Mouse (Mus musculus) G1E (cell line): ENCODE data around the gene Mrpl2. TPM values are rescaled to one million over a fixed set of nuclear protein-coding genes. Genes with fewer than 3 reads are reported as not detected.

Experiments used
- ATAC-seq: 2 replicates; pipeline ENCODE4 v1.8.0; 2016; ENCODE audit warnings: mild to moderate bottlenecking; ENCODE audit not compliant: insufficient number of reproducible peaks, poor library complexity, low FRiP score, severe bottlenecking; ENCODE audit errors: extremely low read depth
- DNase-seq: peaks from one replicate; pipeline ENCODE4 v3.0.0; 2012; ENCODE audit warnings: low spot score
- H3K27me3 ChIP-seq: 2 replicates; pipeline ENCODE4 v1.6.1; 2012; ENCODE audit warnings: mild to moderate bottlenecking, low read length, inconsistent platforms; ENCODE audit not compliant: insufficient read depth
- H3K36me3 ChIP-seq: replicated peaks from 2 replicates; pipeline ENCODE3; 2012; ENCODE audit warnings: mild to moderate bottlenecking, inconsistent platforms
- H3K4me1 ChIP-seq: 2 replicates; pipeline ENCODE4 v1.6.1; 2012; ENCODE audit warnings: low read depth, low read length, inconsistent platforms, mixed read lengths; ENCODE audit not compliant: insufficient read depth
- H3K4me3 ChIP-seq: 2 replicates; pipeline ENCODE4 v1.5.1; 2012; ENCODE audit warnings: low read depth, mild to moderate bottlenecking, inconsistent platforms, low read length, moderate library complexity, mixed read lengths
- H3K9me3 ChIP-seq: replicated peaks from 2 replicates; pipeline ENCODE4 v1.6.1; 2012; ENCODE audit warnings: inconsistent platforms
- CTCF ChIP-seq: IDR thresholded peaks from 2 replicates; pipeline ENCODE4 v1.5.1; 2012; ENCODE audit warnings: low read depth, low read length, inconsistent platforms, mixed read lengths
- GATA1 ChIP-seq: IDR thresholded peaks from 2 replicates; pipeline ENCODE4 v1.6.1; 2012; ENCODE audit warnings: borderline replicate concordance, low read length, inconsistent platforms, mixed read lengths
- GATA2 ChIP-seq: IDR thresholded peaks from 2 replicates; pipeline ENCODE4 v1.6.1; 2012; ENCODE audit warnings: low read depth, low read length, inconsistent platforms, borderline replicate concordance
- POLR2AphosphoS5 ChIP-seq: IDR thresholded peaks from 2 replicates; pipeline ENCODE4 v1.6.1; 2012; ENCODE audit warnings: low read depth, low read length, inconsistent platforms; ENCODE audit not compliant: insufficient replicate concordance
- TAL1 ChIP-seq: conservative IDR thresholded peaks from 2 replicates; pipeline ENCODE4 v1.6.1; 2012; ENCODE audit warnings: low read depth, low read length, inconsistent platforms, mixed read lengths
- polyA plus RNA-seq: library from polyadenylated mRNA; stranded (reverse); fragments of >175 nt; gene quantifications from 2 replicates; pipeline ENCODE4 v1.2.3, GENCODE M21; 2012
- total RNA-seq, 2 experiments: library from RNA; stranded (forward) in 1 of 2; stranded (reverse) in 1 of 2; fragments of 200-1000 nt in 1 of 2; fragments of >200 nt in 1 of 2; fragmentation: Nextera tagmentation in 1 of 2; gene quantifications; 2 replicates each; pipeline ENCODE4 v1.2.3; 2014 to 2017

The Mrpl2 gene
- total and polyA plus RNA-seq, 3 experiments, result 44.7 to 853 (median 76.3) TPM

- H3K4me1 ChIP-seq, result no peaks in the 10 kb centered on the region
- H3K36me3 ChIP-seq, result no peaks in the 10 kb centered on the region
- H3K27me3 ChIP-seq, result peaks cover 28% of the 10 kb centered on the region
Measured at GRCm38 (mm10) chr17:46613229-46613628, 32.8 kb upstream of the Mrpl2 start.

GRCm38 (mm10) chr17:46617799-46618198, 28.2 kb upstream of the Mrpl2 start:
- H3K4me3 ChIP-seq, result no peak overlapping the region
- H3K27me3 ChIP-seq, result peaks cover 37% of the 10 kb centered on the region
- H3K36me3 ChIP-seq, result no peaks in the 10 kb centered on the region
- no peaks in the 10 kb centered on the region for H3K4me1 ChIP-seq
- DNase-seq, result no peak
- H3K9me3 ChIP-seq, result no peaks in the 10 kb centered on the region
- no peak for ATAC-seq
- TF ChIP-seq TAL1 (no peak), POLR2AphosphoS5 (no peak), GATA1 (no peak), CTCF (no peak), GATA2 (no peak)

More at GRCm38 (mm10) chr17:46613229-46613628, 32.8 kb upstream of the Mrpl2 start:
- Histone ChIP-seq H3K4me3 (no peak overlapping the region), H3K9me3 (no peaks in the 10 kb centered on the region)
- no peak for TF ChIP-seq TAL1
- no peak for TF ChIP-seq GATA1
- no peak for TF ChIP-seq POLR2AphosphoS5
- no peak for TF ChIP-seq CTCF
- no peak for TF ChIP-seq GATA2
- ATAC-seq (no peak), DNase-seq (no peak)

- no peaks in the 10 kb centered on the region for H3K9me3 ChIP-seq
Measured at GRCm38 (mm10) chr17:46618394-46618768, 27.6 kb upstream of the Mrpl2 start.

DNA sequence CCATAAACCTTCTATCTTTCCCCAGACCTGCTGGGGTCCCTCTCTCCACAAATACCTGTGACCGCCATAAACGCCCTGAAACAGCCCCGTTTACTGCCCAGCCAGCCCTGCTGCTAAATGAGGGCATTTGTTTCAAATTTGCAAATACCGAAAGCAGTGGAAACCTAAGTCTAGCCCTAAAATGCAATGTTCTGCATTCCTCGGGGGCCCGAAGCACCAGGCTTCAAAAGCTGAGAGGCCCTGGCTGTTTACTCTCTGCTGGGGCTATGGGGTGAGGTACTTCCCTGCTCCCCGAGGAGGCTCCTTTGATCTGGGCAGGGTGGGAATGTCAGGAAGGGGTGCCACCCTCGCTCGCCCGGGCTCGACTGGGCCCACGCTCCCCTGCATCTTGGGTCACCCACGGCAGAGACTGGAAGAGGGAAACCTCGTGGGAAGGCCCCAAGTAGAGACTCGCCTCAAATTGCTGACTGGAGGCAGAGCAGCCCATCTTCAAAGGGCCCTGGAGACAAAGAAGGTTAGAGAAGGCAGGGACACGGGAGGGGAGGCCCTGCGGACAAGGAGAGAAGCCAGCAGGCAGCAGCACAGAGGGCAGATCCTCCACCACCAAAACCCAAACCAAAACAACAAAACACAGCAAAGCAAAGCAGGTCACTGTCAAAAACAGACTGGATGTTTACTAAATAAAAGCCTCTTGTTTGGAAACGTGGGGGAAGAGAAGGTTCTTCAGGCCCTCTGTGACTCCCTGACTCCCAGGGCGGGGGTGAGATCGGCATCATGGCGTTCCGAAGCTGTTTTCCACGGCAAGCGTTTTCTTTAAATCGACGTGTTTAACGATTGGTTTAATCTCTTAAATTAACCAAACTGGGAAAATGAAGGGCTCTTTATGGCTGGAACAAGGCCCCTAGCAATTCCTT, 27.0 kb upstream of the Mrpl2 start:
- H3K4me3 ChIP-seq, result no peak overlapping the region
- no peak for DNase-seq
- H3K27me3 ChIP-seq, result peaks cover 35% of the 10 kb centered on the region
- TF ChIP-seq GATA1 (no peak), POLR2AphosphoS5 (no peak), GATA2 (no peak), TAL1 (no peak), CTCF (no peak)
- no peaks in the 10 kb centered on the region for H3K9me3 ChIP-seq
- H3K4me1 ChIP-seq, result no peaks in the 10 kb centered on the region
- no peaks in the 10 kb centered on the region for H3K36me3 ChIP-seq
- no peak for ATAC-seq

More at GRCm38 (mm10) chr17:46618394-46618768, 27.6 kb upstream of the Mrpl2 start:
- no peaks in the 10 kb centered on the region for H3K36me3 ChIP-seq
- DNase-seq, result no peak
- ATAC-seq, result no peak
- H3K4me3 ChIP-seq, result no peak overlapping the region
- H3K4me1 ChIP-seq, result no peaks in the 10 kb centered on the region
- TF ChIP-seq GATA1, result no peak
- TF ChIP-seq GATA2, result no peak
- H3K27me3 ChIP-seq, result peaks cover 40% of the 10 kb centered on the region

- no peaks in the 10 kb centered on the region for H3K36me3 ChIP-seq
- DNase-seq (no peak), ATAC-seq (no peak)
- H3K9me3 ChIP-seq, result no peaks in the 10 kb centered on the region
- peaks cover 38% of the 10 kb centered on the region for H3K27me3 ChIP-seq
- TF ChIP-seq POLR2AphosphoS5, result no peak
- TF ChIP-seq GATA2, result no peak
- TF ChIP-seq GATA1, result no peak
- no peaks in the 10 kb centered on the region for H3K4me1 ChIP-seq
- H3K4me3 ChIP-seq, result no peak overlapping the region
Measured at GRCm38 (mm10) chr17:46619683-46620357, 26.2 kb upstream of the Mrpl2 start.

- DNase-seq (no peak), ATAC-seq (no peak)
- H3K4me3 ChIP-seq, result no peak overlapping the region
- no peaks in the 10 kb centered on the region for H3K4me1 ChIP-seq
- TF ChIP-seq GATA2 (no peak), POLR2AphosphoS5 (no peak), GATA1 (no peak), CTCF (no peak), TAL1 (no peak)
- no peaks in the 10 kb centered on the region for H3K9me3 ChIP-seq
- H3K27me3 ChIP-seq, result peaks cover 35% of the 10 kb centered on the region
- H3K36me3 ChIP-seq, result no peaks in the 10 kb centered on the region
Measured at GRCm38 (mm10) chr17:46621324-46621723, 24.7 kb upstream of the Mrpl2 start.
